Mouse (Mus musculus): Measurements from ENCODE around the gene Saal1.

Saal1 gene

DNA sequence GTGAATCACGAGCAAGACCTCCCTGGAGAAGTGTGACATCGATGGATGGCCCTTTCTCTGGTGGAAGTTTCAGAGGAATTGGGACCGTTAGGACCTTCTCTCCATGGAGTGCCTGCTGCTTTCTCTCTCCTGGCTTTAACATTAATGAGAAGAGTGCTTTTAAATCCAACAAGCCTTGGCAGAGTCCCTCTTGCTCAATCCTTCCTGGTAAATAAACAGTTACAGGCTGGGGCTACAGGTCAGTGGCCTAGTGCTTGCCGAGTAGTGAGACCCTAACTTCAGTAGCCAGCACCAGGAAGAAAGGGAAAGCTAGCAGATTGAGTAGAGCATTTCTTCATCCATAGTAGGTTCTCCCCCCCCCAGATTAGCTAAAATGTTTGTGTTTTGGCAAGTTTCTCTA is 22.0 kb upstream of the Saal1 start, which contains the start of gene Saa4:
TSS of gene Saa4 (minus strand) at position 146 of the 400 bp plus-strand sequence.
- H3K4me1 ChIP-seq (replicated peaks; ENCODE audit: low read depth, low read length) = peaks cover 8% of the 10 kb centered on the region
- no peak within 1 kb of the TSS for H3K4me3 ChIP-seq (replicated peaks; ENCODE audit: low read length)
- H3K36me3 ChIP-seq (ENCODE audit: insufficient read depth, low read length) = no peaks in the 10 kb centered on the region
- no peaks in the 10 kb centered on the region for H3K27me3 ChIP-seq (ENCODE audit: insufficient read depth, low read length)
- no peaks in the 10 kb centered on the region for H3K9me3 ChIP-seq (ENCODE audit: low read length)
- no peak for TF ChIP-seq NANOG (IDR thresholded peaks at IDR 0.05; ENCODE audit: borderline replicate concordance, low read length)
- TF ChIP-seq CTCF (conservative IDR thresholded peaks at IDR 0.05; ENCODE audit: low read length) = no peak

- TF ChIP-seq CTCF (conservative IDR thresholded peaks at IDR 0.05; ENCODE audit: low read length) (no peak), NANOG (IDR thresholded peaks at IDR 0.05; ENCODE audit: borderline replicate concordance, low read length) (no peak), POU5F1 (IDR thresholded peaks at IDR 0.05; ENCODE audit: borderline replicate concordance, low read length) (no peak)
- H3K36me3 ChIP-seq (ENCODE audit: insufficient read depth, low read length) = no peaks in the 10 kb centered on the region
- no peak overlapping the region for H3K4me3 ChIP-seq (replicated peaks; ENCODE audit: low read length)
- no peaks in the 10 kb centered on the region for H3K9me3 ChIP-seq (ENCODE audit: low read length)
- no peaks in the 10 kb centered on the region for H3K4me1 ChIP-seq (replicated peaks; ENCODE audit: low read depth, low read length)
- no peaks in the 10 kb centered on the region for H3K27me3 ChIP-seq (ENCODE audit: insufficient read depth, low read length)
Measured at GRCm38 (mm10) chr7:46727584-46727983, 17.1 kb upstream of the Saal1 start.

DNA sequence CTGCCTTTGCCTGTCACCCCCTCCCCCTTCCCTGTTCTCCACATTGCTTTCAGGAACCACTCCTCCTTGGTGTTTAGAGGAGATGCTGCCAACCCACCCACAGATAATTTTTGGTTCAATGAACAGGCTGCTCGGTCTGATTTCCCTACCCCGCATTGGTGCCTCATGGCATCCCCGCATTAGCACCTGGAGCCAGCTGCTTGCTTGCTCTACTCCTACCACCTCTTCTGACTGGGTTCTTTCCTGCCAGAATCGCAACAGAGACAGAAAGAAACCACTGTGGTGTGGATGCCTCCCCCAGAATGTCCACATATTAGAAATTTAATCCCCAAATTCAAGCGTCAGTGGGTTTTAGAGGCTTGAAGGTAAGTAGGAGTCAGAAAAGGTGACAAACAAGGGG is 13.9 kb upstream of the Saal1 start:
- Histone ChIP-seq H3K4me3 (replicated peaks; ENCODE audit: low read length) (no peak overlapping the region), H3K27me3 (ENCODE audit: insufficient read depth, low read length) (peaks cover 5% of the 10 kb centered on the region), H3K9me3 (ENCODE audit: low read length) (no peaks in the 10 kb centered on the region), H3K36me3 (ENCODE audit: insufficient read depth, low read length) (no peaks in the 10 kb centered on the region), H3K4me1 (replicated peaks; ENCODE audit: low read depth, low read length) (no peaks in the 10 kb centered on the region)
- TF ChIP-seq CTCF (conservative IDR thresholded peaks at IDR 0.05; ENCODE audit: low read length) (no peak), NANOG (IDR thresholded peaks at IDR 0.05; ENCODE audit: borderline replicate concordance, low read length) (no peak), POU5F1 (IDR thresholded peaks at IDR 0.05; ENCODE audit: borderline replicate concordance, low read length) (no peak)

GRCm38 (mm10) chr7:46723849-46724248 is 13.4 kb upstream of the Saal1 start:
- Histone ChIP-seq H3K4me3 (replicated peaks; ENCODE audit: low read length) (no peak overlapping the region), H3K27me3 (ENCODE audit: insufficient read depth, low read length) (peaks cover 5% of the 10 kb centered on the region), H3K36me3 (ENCODE audit: insufficient read depth, low read length) (no peaks in the 10 kb centered on the region), H3K9me3 (ENCODE audit: low read length) (no peaks in the 10 kb centered on the region), H3K4me1 (replicated peaks; ENCODE audit: low read depth, low read length) (no peaks in the 10 kb centered on the region)
- TF ChIP-seq NANOG (IDR thresholded peaks at IDR 0.05; ENCODE audit: borderline replicate concordance, low read length) (no peak), POU5F1 (IDR thresholded peaks at IDR 0.05; ENCODE audit: borderline replicate concordance, low read length) (no peak), CTCF (conservative IDR thresholded peaks at IDR 0.05; ENCODE audit: low read length) (no peak)

DNA sequence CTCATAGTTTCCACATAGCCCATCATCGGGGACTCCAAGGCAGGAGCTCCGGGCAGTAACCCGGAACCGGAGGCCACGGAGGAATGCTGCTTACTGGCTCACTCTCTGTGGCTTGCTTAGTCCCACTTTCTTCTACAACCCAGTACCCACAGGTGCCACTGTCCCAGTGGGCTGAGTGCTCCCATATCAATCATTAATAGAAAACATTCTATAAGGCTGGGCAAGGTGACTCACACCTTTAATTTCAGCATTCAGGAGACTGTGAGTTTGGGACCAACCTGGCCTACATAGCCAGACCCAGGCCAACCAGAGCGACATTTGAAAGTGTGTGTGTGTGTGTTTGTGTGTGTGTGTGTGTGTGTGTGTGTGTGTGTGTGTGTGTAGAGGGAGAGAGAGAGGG is 12.9 kb upstream of the Saal1 start:
- TF ChIP-seq NANOG (IDR thresholded peaks at IDR 0.05; ENCODE audit: borderline replicate concordance, low read length) = no peak
- TF ChIP-seq POU5F1 (IDR thresholded peaks at IDR 0.05; ENCODE audit: borderline replicate concordance, low read length) = no peak

DNA sequence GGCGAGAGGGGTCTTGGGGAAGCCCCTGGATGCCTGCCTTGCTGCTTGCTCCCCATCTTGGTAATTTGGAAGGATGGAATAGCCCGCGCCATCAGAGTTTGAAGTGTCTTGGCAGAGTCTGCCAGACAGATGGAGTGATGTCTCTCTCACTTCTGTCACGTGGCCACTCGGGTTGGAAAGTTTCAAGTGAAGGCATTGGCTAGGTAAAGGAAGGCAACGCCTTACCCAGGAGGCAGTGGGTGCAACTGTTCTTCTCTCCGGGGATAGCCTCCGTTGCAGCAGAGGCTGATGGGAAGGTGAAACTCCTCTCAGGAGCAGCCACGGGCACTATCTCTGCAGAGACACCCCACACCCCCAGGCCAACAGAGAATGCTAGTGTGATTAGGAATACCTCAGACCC is 10.0 kb upstream of the Saal1 start:
- H3K4me1 ChIP-seq (replicated peaks; ENCODE audit: low read depth, low read length) = no peaks in the 10 kb centered on the region
- TF ChIP-seq POU5F1 (IDR thresholded peaks at IDR 0.05; ENCODE audit: borderline replicate concordance, low read length) = no peak
- no peak for TF ChIP-seq CTCF (conservative IDR thresholded peaks at IDR 0.05; ENCODE audit: low read length)
- no peak for TF ChIP-seq NANOG (IDR thresholded peaks at IDR 0.05; ENCODE audit: borderline replicate concordance, low read length)
- H3K4me3 ChIP-seq (replicated peaks; ENCODE audit: low read length) = no peak overlapping the region
- H3K9me3 ChIP-seq (ENCODE audit: low read length) = no peaks in the 10 kb centered on the region
- peaks cover 5% of the 10 kb centered on the region for H3K27me3 ChIP-seq (ENCODE audit: insufficient read depth, low read length)
- no peaks in the 10 kb centered on the region for H3K36me3 ChIP-seq (ENCODE audit: insufficient read depth, low read length)

More for the DNA sequence above, 12.9 kb upstream of the Saal1 start:
- Histone ChIP-seq H3K9me3 (ENCODE audit: low read length) (no peaks in the 10 kb centered on the region), H3K4me1 (replicated peaks; ENCODE audit: low read depth, low read length) (no peaks in the 10 kb centered on the region), H3K27me3 (ENCODE audit: insufficient read depth, low read length) (peaks cover 5% of the 10 kb centered on the region), H3K36me3 (ENCODE audit: insufficient read depth, low read length) (no peaks in the 10 kb centered on the region), H3K4me3 (replicated peaks; ENCODE audit: low read length) (no peak overlapping the region)

GRCm38 (mm10) chr7:46719526-46719925 is 9.0 kb upstream of the Saal1 start:
- H3K4me3 ChIP-seq (replicated peaks; ENCODE audit: low read length) = no peak overlapping the region
- peaks cover 5% of the 10 kb centered on the region for H3K27me3 ChIP-seq (ENCODE audit: insufficient read depth, low read length)
- H3K4me1 ChIP-seq (replicated peaks; ENCODE audit: low read depth, low read length) = no peaks in the 10 kb centered on the region
- H3K9me3 ChIP-seq (ENCODE audit: low read length) = no peaks in the 10 kb centered on the region
- TF ChIP-seq CTCF (conservative IDR thresholded peaks at IDR 0.05; ENCODE audit: low read length) (no peak), POU5F1 (IDR thresholded peaks at IDR 0.05; ENCODE audit: borderline replicate concordance, low read length) (no peak), NANOG (IDR thresholded peaks at IDR 0.05; ENCODE audit: borderline replicate concordance, low read length) (no peak)
- no peaks in the 10 kb centered on the region for H3K36me3 ChIP-seq (ENCODE audit: insufficient read depth, low read length)

GRCm38 (mm10) chr7:46718591-46719270 is 8.3 kb upstream of the Saal1 start:
- H3K9me3 ChIP-seq (ENCODE audit: low read length) = no peaks in the 10 kb centered on the region
- peaks cover 5% of the 10 kb centered on the region for H3K27me3 ChIP-seq (ENCODE audit: insufficient read depth, low read length)
- H3K4me3 ChIP-seq (replicated peaks; ENCODE audit: low read length) = no peak overlapping the region
- no peak for TF ChIP-seq POU5F1 (IDR thresholded peaks at IDR 0.05; ENCODE audit: borderline replicate concordance, low read length)
- no peaks in the 10 kb centered on the region for H3K36me3 ChIP-seq (ENCODE audit: insufficient read depth, low read length)
- 0 out of 2 replicates have a peak, but pooled peaks cover 3% of the 10 kb centered on the region for H3K4me1 ChIP-seq (replicated peaks; ENCODE audit: low read depth, low read length)

DNA sequence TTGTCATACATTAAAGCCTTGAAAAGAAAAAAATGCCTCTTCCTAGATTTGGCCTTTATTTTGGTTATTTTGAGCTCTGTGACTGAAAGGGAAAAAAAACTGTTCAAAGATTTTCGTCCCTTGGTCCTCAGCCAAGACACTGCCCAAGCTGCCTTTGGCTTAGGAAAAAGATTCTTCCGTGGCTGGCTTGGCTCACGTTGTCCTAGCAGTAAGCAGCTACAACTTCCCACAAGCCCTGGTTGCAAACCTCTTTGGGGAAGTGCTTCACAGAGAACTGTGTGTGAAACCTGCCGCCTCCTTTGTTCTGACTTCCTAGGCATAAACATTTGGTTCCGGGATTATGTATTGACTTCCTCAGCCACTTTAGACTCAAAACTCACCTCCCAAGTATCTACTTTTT is 6.4 kb upstream of the Saal1 start:
- TF ChIP-seq POU5F1 (IDR thresholded peaks at IDR 0.05; ENCODE audit: borderline replicate concordance, low read length) (no peak), NANOG (IDR thresholded peaks at IDR 0.05; ENCODE audit: borderline replicate concordance, low read length) (no peak), CTCF (conservative IDR thresholded peaks at IDR 0.05; ENCODE audit: low read length) (no peak)
- H3K4me1 ChIP-seq (replicated peaks; ENCODE audit: low read depth, low read length) = 0 out of 2 replicates have a peak, but pooled peaks cover 4% of the 10 kb centered on the region
- peaks cover 5% of the 10 kb centered on the region for H3K27me3 ChIP-seq (ENCODE audit: insufficient read depth, low read length)
- no peaks in the 10 kb centered on the region for H3K36me3 ChIP-seq (ENCODE audit: insufficient read depth, low read length)
- no peaks in the 10 kb centered on the region for H3K9me3 ChIP-seq (ENCODE audit: low read length)
- H3K4me3 ChIP-seq (replicated peaks; ENCODE audit: low read length) = no peak overlapping the region

Measured in E14TG2a.4 (cell line).